Mouse (Mus musculus): ENCODE measurements around the gene Cdc34b. TPM values are rescaled to one million over a fixed set of nuclear protein-coding genes. Genes with fewer than 3 reads are reported as not detected.

The Cdc34b gene
- polyA plus RNA-seq, 1 experiment from 2014 or later, result 0.17 TPM

DNA sequence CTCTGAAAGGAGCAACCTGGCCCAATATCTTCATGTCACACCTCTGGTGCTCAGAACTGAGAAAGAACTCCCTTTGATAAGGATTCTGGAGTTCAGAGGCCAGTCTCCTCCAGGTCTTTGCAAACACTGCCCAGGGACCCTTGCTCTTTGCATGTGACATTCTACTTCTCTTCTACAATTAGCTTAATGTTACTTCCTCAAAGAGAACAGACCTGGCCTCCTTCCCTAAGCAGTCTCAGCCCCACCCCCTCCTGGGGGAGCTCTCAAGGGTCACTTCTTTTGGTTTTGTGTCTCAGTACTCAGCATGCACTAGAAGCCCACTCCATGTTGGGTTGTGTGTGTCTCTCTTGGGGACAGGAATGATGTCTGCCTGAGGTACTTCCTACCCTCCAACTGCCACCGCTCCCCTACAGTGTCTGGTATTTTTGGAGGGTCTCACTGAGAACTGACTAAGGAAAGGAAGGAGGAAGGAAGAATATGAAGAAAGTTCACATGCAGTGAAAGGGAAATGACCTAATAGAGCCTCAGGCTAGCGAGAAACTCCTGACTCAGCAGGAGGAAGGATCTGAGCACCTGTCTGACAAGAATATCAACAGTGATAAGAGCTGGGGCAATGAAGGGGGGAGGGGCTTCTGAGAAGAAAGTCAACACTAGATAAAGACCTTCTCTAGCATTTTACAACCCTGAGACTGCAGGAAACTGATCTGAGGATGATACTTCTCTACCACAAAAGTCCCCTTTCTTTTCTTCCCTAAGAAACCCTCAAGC lies 11.5 kb downstream of the Cdc34b start:
- Histone ChIP-seq H3K27ac (no peak overlapping the region), H3K9ac (no peak overlapping the region), H3K9me3 (no peaks in the 10 kb centered on the region), H3K4me3 (no peak overlapping the region), H3K27me3 (no peaks in the 10 kb centered on the region), H3K36me3 (no peaks in the 10 kb centered on the region), H3K4me1 (no peaks in the 10 kb centered on the region), H3K4me2 (replicated peaks) (no peak overlapping the region)
- no peak for ATAC-seq (ENCODE audit: low FRiP score, low read depth)
- WGBS, result 51% methylated on average over 2 of the region's 2 CpGs

DNA sequence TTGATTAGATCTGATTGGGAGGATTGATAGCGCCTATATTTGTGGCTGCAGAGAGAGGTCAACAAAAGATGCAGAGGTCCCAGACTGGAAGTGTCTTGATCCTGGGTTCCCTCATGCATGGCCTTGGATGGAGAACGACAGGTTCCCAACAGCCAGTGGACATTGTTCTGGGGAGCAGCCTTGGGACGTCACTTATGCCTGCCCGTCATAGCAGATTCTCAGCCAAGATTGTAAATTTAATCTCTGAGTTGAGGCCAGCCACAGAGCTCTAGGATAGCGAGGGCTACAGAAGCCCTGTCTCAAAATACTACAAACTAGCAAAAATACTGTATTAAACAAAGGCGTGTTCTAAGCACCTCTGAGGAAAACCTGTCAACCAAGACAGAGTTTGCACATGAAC lies 18.3 kb downstream of the Cdc34b start:
- Histone ChIP-seq H3K27me3 (no peaks in the 10 kb centered on the region), H3K27ac (no peak overlapping the region), H3K4me3 (no peak overlapping the region), H3K4me2 (replicated peaks) (no peak overlapping the region), H3K36me3 (no peaks in the 10 kb centered on the region), H3K4me1 (no peaks in the 10 kb centered on the region), H3K9ac (no peak overlapping the region), H3K9me3 (no peaks in the 10 kb centered on the region)
- no peak for ATAC-seq (ENCODE audit: low FRiP score, low read depth)
- 81% methylated on average over 6 of the region's 6 CpGs for WGBS

DNA sequence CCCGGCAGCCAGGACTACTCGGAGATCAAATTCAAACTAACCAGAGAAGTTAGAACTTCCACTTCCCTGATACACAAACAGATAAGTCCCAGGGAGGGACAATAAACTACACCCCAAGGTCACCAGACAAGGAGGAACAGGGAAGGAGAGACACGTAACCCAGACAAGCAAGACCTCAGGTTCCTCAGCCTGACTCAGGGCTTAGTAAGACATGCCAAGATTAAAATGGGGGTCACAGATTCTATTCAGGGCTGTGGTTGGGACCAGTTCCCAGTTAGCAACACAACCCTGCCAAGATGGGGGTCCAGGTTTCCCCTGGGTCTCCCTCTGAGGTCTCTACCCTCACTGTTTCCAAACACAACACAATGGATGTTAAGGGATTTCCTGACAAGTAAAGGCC lies 18.8 kb downstream of the Cdc34b start:
- no peaks in the 10 kb centered on the region for H3K27me3 ChIP-seq
- no peak overlapping the region for H3K27ac ChIP-seq
- ATAC-seq (ENCODE audit: low FRiP score, low read depth), result no peak
- no peak overlapping the region for H3K4me3 ChIP-seq
- no peaks in the 10 kb centered on the region for H3K4me1 ChIP-seq
- H3K9ac ChIP-seq, result no peak overlapping the region
- 76% methylated on average over 3 of the region's 3 CpGs for WGBS
- no peaks in the 10 kb centered on the region for H3K36me3 ChIP-seq
- H3K9me3 ChIP-seq, result no peaks in the 10 kb centered on the region
- H3K4me2 ChIP-seq (replicated peaks), result no peak overlapping the region

DNA sequence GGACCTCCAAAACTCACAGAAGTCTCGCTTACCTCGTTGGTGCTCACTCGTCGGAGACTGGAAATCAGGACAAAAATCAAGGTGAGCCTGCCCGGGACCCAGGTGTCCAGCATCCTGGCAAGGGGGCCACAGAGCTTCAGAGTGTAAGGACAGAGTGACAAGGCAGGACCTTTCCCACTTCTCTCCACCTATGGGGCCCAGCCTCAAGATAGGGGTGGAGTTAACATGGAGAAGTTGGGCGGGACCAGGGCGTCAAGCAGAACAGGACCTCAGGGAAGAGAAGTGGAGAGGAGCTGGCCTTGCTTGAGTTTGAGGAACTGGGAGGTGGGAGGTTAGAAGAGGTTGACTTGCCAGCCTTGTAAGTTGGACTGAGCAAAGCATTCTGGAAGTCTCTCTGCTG lies 19.2 kb downstream of the Cdc34b start:
- ATAC-seq (ENCODE audit: low FRiP score, low read depth), result no peak
- 74% methylated on average over 7 of the region's 7 CpGs for WGBS

DNA sequence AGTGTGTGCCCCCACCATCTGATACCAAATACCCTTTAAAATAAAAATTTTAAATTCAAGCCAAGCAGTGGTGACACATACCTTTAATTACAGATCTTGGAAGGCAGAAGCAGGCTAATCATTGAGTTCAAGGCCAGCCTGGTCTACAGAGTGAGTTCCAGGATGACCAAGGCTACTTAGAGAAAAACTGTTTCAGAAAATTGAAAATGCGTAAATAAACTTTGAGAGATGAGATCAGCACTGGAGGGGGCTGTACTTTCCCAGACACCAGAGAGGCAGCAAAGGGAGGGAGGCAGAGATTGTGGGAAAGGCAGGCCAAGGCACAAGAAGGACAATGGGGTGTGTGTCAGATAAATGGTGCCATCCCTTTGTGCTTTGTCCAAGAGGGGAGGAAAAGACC lies 20.7 kb downstream of the Cdc34b start:
- H3K9ac ChIP-seq, result no peak overlapping the region
- 91% methylated on average over 1 of the region's 1 CpGs for WGBS
- no peaks in the 10 kb centered on the region for H3K36me3 ChIP-seq
- H3K9me3 ChIP-seq, result no peaks in the 10 kb centered on the region
- no peak overlapping the region for H3K4me2 ChIP-seq (replicated peaks)
- no peak for ATAC-seq (ENCODE audit: low FRiP score, low read depth)
- no peak overlapping the region for H3K27ac ChIP-seq
- H3K4me1 ChIP-seq, result no peaks in the 10 kb centered on the region
- no peaks in the 10 kb centered on the region for H3K27me3 ChIP-seq
- no peak overlapping the region for H3K4me3 ChIP-seq

More for the DNA sequence above, 19.2 kb downstream of the Cdc34b start:
- H3K27ac ChIP-seq, result no peak overlapping the region
- H3K4me3 ChIP-seq, result no peak overlapping the region
- no peaks in the 10 kb centered on the region for H3K9me3 ChIP-seq
- H3K4me2 ChIP-seq (replicated peaks), result no peak overlapping the region
- no peaks in the 10 kb centered on the region for H3K36me3 ChIP-seq
- no peak overlapping the region for H3K9ac ChIP-seq
- no peaks in the 10 kb centered on the region for H3K27me3 ChIP-seq
- no peaks in the 10 kb centered on the region for H3K4me1 ChIP-seq

DNA sequence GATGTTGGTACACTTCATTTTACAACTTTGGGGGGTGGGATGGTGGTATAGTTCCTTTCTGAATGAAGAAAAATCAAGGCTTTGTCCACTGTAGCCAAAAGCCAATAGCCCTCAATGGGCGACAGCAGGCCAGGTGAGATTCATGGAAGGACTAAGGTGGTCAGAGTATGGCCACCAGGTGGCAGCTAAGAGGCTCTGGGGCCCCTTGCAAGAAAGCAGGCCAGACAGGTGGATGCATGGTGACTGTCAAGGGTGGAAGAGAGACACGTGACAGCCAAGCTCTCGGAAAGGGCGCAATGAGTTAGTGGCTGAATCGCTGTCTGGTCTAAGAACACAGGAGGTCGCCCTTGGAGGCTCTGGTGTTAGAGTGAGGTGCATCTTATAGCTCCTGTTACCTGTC lies 21.2 kb downstream of the Cdc34b start:
- no peaks in the 10 kb centered on the region for H3K36me3 ChIP-seq
- no peak overlapping the region for H3K9ac ChIP-seq
- H3K4me3 ChIP-seq, result no peak overlapping the region
- no peak for ATAC-seq (ENCODE audit: low FRiP score, low read depth)
- WGBS, result 37% methylated on average over 6 of the region's 6 CpGs
- H3K27ac ChIP-seq, result no peak overlapping the region
- no peak overlapping the region for H3K4me2 ChIP-seq (replicated peaks)
- no peaks in the 10 kb centered on the region for H3K27me3 ChIP-seq
- no peaks in the 10 kb centered on the region for H3K4me1 ChIP-seq
- H3K9me3 ChIP-seq, result no peaks in the 10 kb centered on the region

DNA sequence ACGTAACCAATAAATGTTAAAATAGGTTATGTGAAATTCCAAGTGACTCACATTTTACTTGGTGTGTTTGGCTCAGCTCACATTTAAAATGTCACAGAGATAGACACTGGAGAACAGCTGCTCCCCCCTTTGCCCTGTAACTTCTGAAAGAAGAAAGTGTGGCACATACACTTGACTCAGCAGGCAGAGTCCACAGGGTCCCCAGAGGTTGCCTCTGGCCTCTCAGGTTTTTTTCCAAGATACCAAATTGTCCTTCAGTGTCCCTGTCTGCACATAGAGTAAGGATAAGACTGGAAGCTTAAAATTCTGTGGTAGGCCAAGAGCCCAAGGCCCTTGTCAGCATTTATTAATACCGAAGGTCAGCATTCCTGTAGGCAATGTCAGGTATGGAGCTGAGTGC lies 25.7 kb downstream of the Cdc34b start:
- H3K4me3 ChIP-seq, result no peak overlapping the region
- H3K4me1 ChIP-seq, result no peaks in the 10 kb centered on the region
- H3K9me3 ChIP-seq, result no peaks in the 10 kb centered on the region
- no peak overlapping the region for H3K27ac ChIP-seq
- H3K36me3 ChIP-seq, result no peaks in the 10 kb centered on the region
- WGBS, result 95% methylated on average over 2 of the region's 2 CpGs
- H3K9ac ChIP-seq, result no peak overlapping the region
- H3K4me2 ChIP-seq (replicated peaks), result no peak overlapping the region
- no peaks in the 10 kb centered on the region for H3K27me3 ChIP-seq
- no peak for ATAC-seq (ENCODE audit: low FRiP score, low read depth)

DNA sequence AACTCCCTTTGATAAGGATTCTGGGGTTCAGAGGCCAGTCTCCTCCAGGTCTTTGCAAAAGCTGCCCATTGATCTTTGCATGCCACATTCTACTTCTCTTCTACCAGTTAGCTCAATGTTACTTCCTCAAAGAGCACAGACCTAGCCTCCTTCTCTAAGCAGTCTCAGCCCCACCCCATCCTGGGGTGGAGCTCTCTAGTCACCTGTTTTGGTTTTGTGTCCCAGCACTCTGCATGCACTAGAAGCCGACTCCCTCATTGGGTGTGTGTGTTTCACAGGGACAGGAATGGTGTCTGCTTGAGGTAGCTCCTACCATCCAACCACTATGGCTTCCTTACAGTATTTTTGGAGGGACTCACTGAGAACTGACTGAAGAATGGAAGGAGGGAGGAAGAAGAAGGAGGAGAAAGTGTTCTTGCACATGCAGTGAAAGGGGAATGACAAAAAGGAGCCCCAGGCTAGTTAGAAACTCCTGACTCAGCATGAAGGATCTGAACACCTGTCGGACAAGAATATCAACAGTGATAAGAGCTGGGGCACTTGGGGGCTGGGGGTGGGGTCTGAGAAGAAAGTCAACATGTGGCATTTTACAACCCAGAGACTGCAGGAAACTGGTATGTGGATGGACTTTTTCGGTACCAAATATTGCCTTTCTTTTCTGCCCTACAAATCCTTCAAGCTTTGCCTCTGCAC lies 30.9 kb downstream of the Cdc34b start:
- H3K27me3 ChIP-seq, result no peaks in the 10 kb centered on the region
- H3K36me3 ChIP-seq, result no peaks in the 10 kb centered on the region
- no peak overlapping the region for H3K9ac ChIP-seq
- no peak overlapping the region for H3K27ac ChIP-seq
- no peaks in the 10 kb centered on the region for H3K4me1 ChIP-seq
- H3K9me3 ChIP-seq, result no peaks in the 10 kb centered on the region
- WGBS, result 54% methylated on average over 3 of the region's 3 CpGs
- H3K4me3 ChIP-seq, result no peak overlapping the region
- H3K4me2 ChIP-seq (replicated peaks), result no peak overlapping the region
- no peak for ATAC-seq (ENCODE audit: low FRiP score, low read depth)

DNA sequence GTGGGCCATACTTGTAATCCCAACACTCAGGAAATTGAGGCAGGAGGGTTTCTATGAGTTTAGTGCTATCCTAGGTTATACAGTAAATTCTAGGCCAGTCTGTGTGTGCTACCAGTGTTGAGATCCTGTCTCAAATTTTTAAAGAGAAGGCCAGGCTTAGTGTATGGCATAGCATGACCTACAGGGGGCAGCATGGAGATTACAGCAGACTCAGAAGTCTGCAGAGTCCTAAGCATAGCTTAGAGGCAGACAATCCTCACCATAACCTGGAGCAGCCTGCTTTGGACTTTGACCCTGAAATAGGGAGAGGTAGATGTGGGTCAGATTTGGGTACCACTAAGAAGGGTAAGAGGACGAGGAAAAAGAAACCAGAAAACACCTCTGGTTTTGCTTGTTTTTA lies 32.3 kb downstream of the Cdc34b start:
- Histone ChIP-seq H3K27me3 (no peaks in the 10 kb centered on the region), H3K4me3 (no peak overlapping the region), H3K4me1 (no peaks in the 10 kb centered on the region), H3K36me3 (no peaks in the 10 kb centered on the region), H3K9me3 (no peaks in the 10 kb centered on the region), H3K27ac (no peak overlapping the region), H3K4me2 (replicated peaks) (no peak overlapping the region), H3K9ac (no peak overlapping the region)
- 82% methylated on average over 1 of the region's 1 CpGs for WGBS
- no peak for ATAC-seq (ENCODE audit: low FRiP score, low read depth)

DNA sequence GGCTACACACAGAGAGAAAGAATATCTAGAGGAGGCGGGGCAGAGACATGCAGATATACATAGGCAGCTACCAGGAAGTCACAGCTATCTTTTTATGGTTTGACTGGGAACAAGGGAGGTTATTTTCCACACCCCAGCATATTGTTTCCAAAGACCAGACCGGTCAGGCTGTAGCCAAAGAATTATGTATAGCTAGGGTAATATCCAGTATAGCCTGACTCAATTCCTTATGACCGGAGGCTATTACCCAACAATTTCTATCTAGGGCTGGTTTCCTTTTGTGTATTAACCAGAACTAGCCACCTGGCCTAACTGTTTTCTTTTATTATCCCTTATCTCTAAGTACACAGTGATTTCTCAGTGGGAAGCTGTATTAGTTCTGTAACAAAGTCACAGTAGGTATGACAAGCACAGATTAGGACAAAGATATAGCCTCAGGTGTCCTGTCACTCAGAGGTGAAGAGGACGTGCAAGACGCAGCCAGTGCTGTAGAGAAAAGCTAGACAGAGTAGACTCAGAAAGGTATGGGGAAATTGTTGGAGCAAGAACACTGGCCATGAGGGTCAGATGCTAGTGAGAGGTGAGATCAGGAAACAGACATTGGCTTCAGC lies 33.4 kb downstream of the Cdc34b start:
- no peak overlapping the region for H3K4me2 ChIP-seq (replicated peaks)
- no peaks in the 10 kb centered on the region for H3K4me1 ChIP-seq
- no peaks in the 10 kb centered on the region for H3K36me3 ChIP-seq
- no peak overlapping the region for H3K4me3 ChIP-seq
- no peak for ATAC-seq (ENCODE audit: low FRiP score, low read depth)
- H3K9me3 ChIP-seq, result no peaks in the 10 kb centered on the region
- no peak overlapping the region for H3K9ac ChIP-seq
- H3K27ac ChIP-seq, result no peak overlapping the region
- WGBS, result 91% methylated on average over 5 of the region's 5 CpGs
- H3K27me3 ChIP-seq, result no peaks in the 10 kb centered on the region

DNA sequence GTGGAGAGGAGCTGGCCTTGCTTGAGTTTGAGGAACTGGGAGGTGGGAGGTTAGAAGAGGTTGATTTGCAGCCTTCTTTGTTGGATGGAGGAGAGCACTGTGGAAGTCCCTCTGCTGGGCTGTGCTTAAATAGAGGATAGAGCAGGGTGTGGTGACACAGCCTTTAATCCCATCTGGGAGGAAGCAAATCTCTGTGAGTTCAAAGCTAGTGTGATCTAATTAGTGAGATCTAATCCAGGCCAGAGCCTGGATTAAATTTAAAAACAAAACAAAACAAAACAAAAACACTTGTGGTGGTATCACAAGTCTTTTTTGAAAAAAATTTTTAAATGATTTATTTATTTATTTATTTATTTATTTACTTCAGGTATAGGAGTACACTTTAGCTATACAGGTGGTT lies 41.0 kb downstream of the Cdc34b start, which contains the start of gene Tmem92:
TSS of gene Tmem92 (minus strand) at position 101 of the 400 bp plus-strand sequence.
- Histone ChIP-seq H3K9ac (no peak within 1 kb of the TSS), H3K4me3 (no peak within 1 kb of the TSS), H3K27me3 (no peaks in the 10 kb centered on the region), H3K36me3 (no peaks in the 10 kb centered on the region), H3K27ac (no peak within 1 kb of the TSS), H3K4me2 (replicated peaks) (no peak within 1 kb of the TSS), H3K9me3 (no peaks in the 10 kb centered on the region), H3K4me1 (no peaks in the 10 kb centered on the region)
- ATAC-seq (ENCODE audit: low FRiP score, low read depth), result no peak

DNA sequence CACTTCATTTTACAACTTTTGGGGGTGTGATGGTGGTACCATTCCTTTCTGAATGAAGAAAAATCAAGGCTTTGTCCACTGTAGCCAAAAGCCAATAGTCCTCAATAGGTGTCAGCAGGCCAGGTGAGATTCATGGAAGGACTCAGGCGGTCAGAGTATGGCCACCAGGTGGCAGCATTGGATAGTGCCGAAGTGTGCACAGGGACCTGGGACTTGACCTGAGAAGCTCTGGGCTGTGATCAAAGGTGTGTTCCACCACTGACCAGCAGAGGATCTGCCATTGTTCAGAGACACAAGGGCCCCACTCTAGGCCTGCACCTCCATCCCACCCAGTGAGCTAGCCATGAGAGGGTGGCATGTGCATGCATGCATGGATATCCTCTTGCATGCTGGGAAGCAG lies 43.7 kb downstream of the Cdc34b start:
- no peaks in the 10 kb centered on the region for H3K4me1 ChIP-seq
- no peaks in the 10 kb centered on the region; the same call in 1 of the 2 replicates for H3K27me3 ChIP-seq
- H3K4me2 ChIP-seq (replicated peaks), result no peak overlapping the region
- H3K27ac ChIP-seq, result no peak overlapping the region
- no peaks in the 10 kb centered on the region for H3K36me3 ChIP-seq
- H3K9ac ChIP-seq, result no peak overlapping the region
- peak; percentile 51; the same call in 1 of the 2 replicates for ATAC-seq (ENCODE audit: low FRiP score, low read depth)
- H3K9me3 ChIP-seq, result no peaks in the 10 kb centered on the region
- no peak overlapping the region for H3K4me3 ChIP-seq
- 4% methylated on average over 2 of the region's 2 CpGs for WGBS

All from limb, embryonic 13.5 days (tissue).